Mouse (Mus musculus) lung, postnatal 0 days (tissue): Measurements from ENCODE around the gene Zfp599.

Experiments
- CTCF ChIP-seq: IDR thresholded peaks from 2 replicates; pipeline ENCODE4 v1.5.1; 2016; ENCODE audit warnings: antibody characterized with exemption, mild to moderate bottlenecking
- EP300 ChIP-seq: IDR thresholded peaks from 2 replicates; pipeline ENCODE4 v1.6.1; 2016; ENCODE audit warnings: antibody characterized with exemption, mild to moderate bottlenecking, control low read depth

DNA sequence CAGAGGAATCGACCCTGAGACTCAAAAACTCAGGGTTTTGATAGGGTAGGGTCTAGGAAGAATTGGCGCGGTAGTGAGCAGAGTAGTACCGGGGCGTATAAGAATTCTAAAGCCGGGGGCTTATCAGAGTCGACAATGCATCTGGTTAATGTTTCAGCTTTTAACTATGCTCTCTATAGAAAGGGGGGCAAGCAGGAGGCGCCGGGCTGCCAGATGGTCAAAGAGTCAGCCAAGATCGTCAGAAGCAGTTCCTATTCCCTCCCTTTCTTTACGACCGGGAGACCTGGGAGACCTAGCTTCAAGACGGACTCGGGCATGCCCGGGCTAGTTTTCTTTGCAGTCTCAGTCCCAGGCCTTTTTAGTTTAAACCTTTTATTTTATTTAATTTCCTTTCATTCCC is 32.8 kb downstream of the Zfp599 start:
- TF ChIP-seq CTCF (no peak), EP300 (no peak)
